8 mouse cellular contexts compared by ENCODE assay signal in the genomic region with DNA sequence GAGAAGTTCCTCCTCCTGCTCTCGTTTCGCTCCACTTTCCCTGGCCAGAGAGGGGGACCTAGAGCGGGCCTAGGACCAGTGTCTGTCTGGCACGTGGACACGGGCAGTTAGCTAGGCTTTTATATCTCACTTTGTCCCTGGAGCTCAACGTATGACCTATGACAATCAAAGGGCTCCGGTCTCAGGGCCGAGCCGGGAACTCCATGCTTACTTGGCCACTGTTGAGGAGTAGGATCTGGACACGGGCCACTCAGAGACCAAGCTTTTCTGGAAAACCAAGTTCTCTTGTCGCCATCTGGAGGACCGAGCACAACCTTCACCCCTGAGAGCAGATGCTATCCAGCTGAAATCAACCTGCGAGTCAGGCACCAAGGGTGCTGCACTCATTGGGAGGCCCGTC. TPM values are rescaled to one million over a fixed set of nuclear protein-coding genes. Genes with fewer than 3 reads are reported as not detected.
DNase-seq lines count a peak whose midpoint lies in the region; ATAC-seq lines count a peak whose summit lies in the region.

No protein-coding gene starts in this region.

- peaks cover 10% of the 10 kb centered on the region for H3K4me1 ChIP-seq in intestine, embryonic 14.5 days (replicated peaks; ENCODE audit: control insufficient read depth, insufficient read depth, low read length)
- H3K4me1 ChIP-seq in liver, embryonic 15.5 days (replicated peaks): peaks cover 12% of the 10 kb centered on the region
- H3K4me1 ChIP-seq in neural tube, embryonic 13.5 days (replicated peaks): peaks cover 49% of the 10 kb centered on the region

- H3K27me3 ChIP-seq in intestine, embryonic 14.5 days (replicated peaks; ENCODE audit: control insufficient read depth, insufficient read depth, low read length): no peaks in the 10 kb centered on the region
- H3K27me3 ChIP-seq in liver, embryonic 15.5 days: peaks cover 48% of the 10 kb centered on the region
- no peaks in the 10 kb centered on the region for H3K27me3 ChIP-seq in neural tube, embryonic 13.5 days

- H3K36me3 ChIP-seq in intestine, embryonic 14.5 days (ENCODE audit: control insufficient read depth, insufficient read depth, low read length): no peaks in the 10 kb centered on the region
- H3K36me3 ChIP-seq in liver, embryonic 15.5 days (replicated peaks): no peaks in the 10 kb centered on the region
- H3K36me3 ChIP-seq in neural tube, embryonic 13.5 days: no peaks in the 10 kb centered on the region

- 14% methylated on average over 14 of the region's 14 CpGs for WGBS in intestine, embryonic 14.5 days
- WGBS in liver, embryonic 15.5 days (ENCODE audit: insufficient replicate concordance): 16% methylated on average over 14 of the region's 14 CpGs
- WGBS in neural tube, embryonic 13.5 days: 7% methylated on average over 14 of the region's 14 CpGs

- peak; percentile 26; the same call in 1 of the 2 replicates for ATAC-seq in intestine, embryonic 14.5 days (replicated peaks; ENCODE audit: low FRiP score, low TSS enrichment, low read depth)
- no peak for ATAC-seq in liver, embryonic 15.5 days (ENCODE audit: insufficient read depth)
- peak; percentile 25; the same call in 1 of the 2 replicates for ATAC-seq in neural tube, embryonic 13.5 days (ENCODE audit: low read depth)

- peak overlapping the region; percentile 37 for H3K4me3 ChIP-seq in intestine, embryonic 14.5 days (ENCODE audit: low read depth, low read length)
- H3K4me3 ChIP-seq in liver, embryonic 15.5 days (replicated peaks): no peak overlapping the region
- H3K4me3 ChIP-seq in neural tube, embryonic 13.5 days: peak overlapping the region; percentile 45

- H3K9ac ChIP-seq in intestine, embryonic 14.5 days (ENCODE audit: low read length): peak overlapping the region; percentile 49; the same call in 1 of the 2 replicates
- H3K9ac ChIP-seq in liver, embryonic 15.5 days: no peak overlapping the region
- peak overlapping the region; percentile 70; the same call in 1 of the 2 replicates for H3K9ac ChIP-seq in neural tube, embryonic 13.5 days

- H3K4me2 ChIP-seq in intestine, embryonic 14.5 days (ENCODE audit: low read length): peak overlapping the region; percentile 90
- peak overlapping the region; percentile 64 for H3K4me2 ChIP-seq in liver, embryonic 15.5 days
- peak overlapping the region; percentile 88 for H3K4me2 ChIP-seq in neural tube, embryonic 13.5 days

- no peaks in the 10 kb centered on the region for H3K9me3 ChIP-seq in intestine, embryonic 14.5 days (ENCODE audit: control insufficient read depth, low read length)
- no peaks in the 10 kb centered on the region for H3K9me3 ChIP-seq in liver, embryonic 15.5 days (replicated peaks)
- H3K9me3 ChIP-seq in neural tube, embryonic 13.5 days: no peaks in the 10 kb centered on the region

- DNase-seq in ovary, adult 18-20 months (ENCODE audit: low spot score): peak; percentile 45
- no peak for DNase-seq in ovary, postnatal 10 days (ENCODE audit: low spot score)
- DNase-seq in cerebellum, postnatal 25 days: peak; percentile 63
- peak; percentile 50 for DNase-seq in gastrocnemius, postnatal 25 days
- DNase-seq in intestine, embryonic 14.5 days (ENCODE audit: low spot score): peak; percentile 66
- no peak for DNase-seq in thymus, postnatal 0 days (ENCODE audit: low spot score)

- no peak overlapping the region for H3K27ac ChIP-seq in intestine, embryonic 14.5 days (ENCODE audit: low read depth)
- H3K27ac ChIP-seq in liver, embryonic 15.5 days (replicated peaks): no peak overlapping the region
- H3K27ac ChIP-seq in neural tube, embryonic 13.5 days (replicated peaks): no peak overlapping the region

RNA-seq across cellular contexts. Expression of gene Shisa4, which starts 6.1 kb away (rescaled TPM):
- total RNA-seq in gastrocnemius, postnatal 25 days (2021): 100 to 1,000 TPM; 236 to 261 TPM
- 27.3 and 28.7 TPM in 2 replicates for polyA plus RNA-seq in intestine, embryonic 14.5 days (2014; fragmentation: Nextera tagmentation; extraction: Ambion mirVana)
- polyA plus RNA-seq in liver, embryonic 15.5 days (2015; fragmentation: Nextera tagmentation; extraction: Ambion mirVana): 1.3 and 1.6 TPM in 2 replicates
- polyA plus RNA-seq in neural tube, embryonic 13.5 days (2015; fragmentation: Nextera tagmentation; extraction: Ambion mirVana): 81.8 and 95.4 TPM in 2 replicates
- polyA plus RNA-seq in thymus, postnatal 0 days (2015; fragmentation: Nextera tagmentation; extraction: Ambion mirVana): 11.0 and 14.5 TPM in 2 replicates

RNA-seq across cellular contexts. Expression of gene Lmod1, which starts 44.4 kb away (rescaled TPM):
- total RNA-seq in gastrocnemius, postnatal 25 days (2021): 10 to 100 TPM in 1 of 2 experiments, 1 to 10 TPM in 1; 3.0 to 10.9 TPM
- 10.1 and 11.0 TPM in 2 replicates for polyA plus RNA-seq in intestine, embryonic 14.5 days (2014; fragmentation: Nextera tagmentation; extraction: Ambion mirVana)
- polyA plus RNA-seq in liver, embryonic 15.5 days (2015; fragmentation: Nextera tagmentation; extraction: Ambion mirVana): 0.12 and 0.16 TPM in 2 replicates
- polyA plus RNA-seq in neural tube, embryonic 13.5 days (2015; fragmentation: Nextera tagmentation; extraction: Ambion mirVana): 0.31 and 0.33 TPM in 2 replicates
- polyA plus RNA-seq in thymus, postnatal 0 days (2015; fragmentation: Nextera tagmentation; extraction: Ambion mirVana): 0.55 and 0.89 TPM in 2 replicates

RNA-seq across cellular contexts. Expression of gene Timm17a, which starts 55.4 kb away (rescaled TPM):
- 100 to 1,000 TPM; 282 to 296 TPM for total RNA-seq in gastrocnemius, postnatal 25 days (2021)
- 229 and 234 TPM in 2 replicates for polyA plus RNA-seq in intestine, embryonic 14.5 days (2014; fragmentation: Nextera tagmentation; extraction: Ambion mirVana)
- 93.3 and 113 TPM in 2 replicates for polyA plus RNA-seq in liver, embryonic 15.5 days (2015; fragmentation: Nextera tagmentation; extraction: Ambion mirVana)
- polyA plus RNA-seq in neural tube, embryonic 13.5 days (2015; fragmentation: Nextera tagmentation; extraction: Ambion mirVana): 160 and 166 TPM in 2 replicates
- 235 TPM in 2 replicates for polyA plus RNA-seq in thymus, postnatal 0 days (2015; fragmentation: Nextera tagmentation; extraction: Ambion mirVana)

Comparison
In these comparisons a context has a peak if more than half of its experiments do, and no peak if none do; other contexts are left out.
1. DNase-seq: peak in ovary, adult 18-20 months (single experiment), cerebellum, postnatal 25 days (2 of 2), gastrocnemius, postnatal 25 days (single experiment) and intestine, embryonic 14.5 days (single experiment); none in ovary, postnatal 10 days (single experiment) and thymus, postnatal 0 days (single experiment).
2. Peak in every context shown above with its lines, with median percentiles within 50 percentile points of each other: H3K4me2 ChIP-seq.